Mouse (Mus musculus) layer of hippocampus, adult 8-10 months (tissue): ENCODE measurements around the gene Cd36. TPM values are rescaled to one million over a fixed set of nuclear protein-coding genes. Genes with fewer than 3 reads are reported as not detected.
"Not testable (repeated sequence)": the region's sequence is repeated elsewhere in the genome, so short reads cannot be mapped to it uniquely, and the experiment has no call there.

ENCODE experiments used
- DNase-seq, 2 experiments: peaks; one replicate each; pipeline ENCODE4 v3.0.0; 2022; ENCODE audit warnings: low spot score in 2 of 2
- total RNA-seq, 4 experiments: library from RNA; stranded (reverse); gene quantifications; 2 replicates each; pipeline ENCODE4 v1.2.4; 2022

The Cd36 gene
- total RNA-seq, result 10 to 100 TPM in 1 of 4 experiments, 1 to 10 TPM in 3; 3.9 to 14.9 (median 6.9) TPM

GRCm38 (mm10) chr5:17888598-17888997, at the start of gene Cd36:
Gene Cd36 (minus strand): TSS chr5:17888801.
- DNase-seq, result no peak

DNA sequence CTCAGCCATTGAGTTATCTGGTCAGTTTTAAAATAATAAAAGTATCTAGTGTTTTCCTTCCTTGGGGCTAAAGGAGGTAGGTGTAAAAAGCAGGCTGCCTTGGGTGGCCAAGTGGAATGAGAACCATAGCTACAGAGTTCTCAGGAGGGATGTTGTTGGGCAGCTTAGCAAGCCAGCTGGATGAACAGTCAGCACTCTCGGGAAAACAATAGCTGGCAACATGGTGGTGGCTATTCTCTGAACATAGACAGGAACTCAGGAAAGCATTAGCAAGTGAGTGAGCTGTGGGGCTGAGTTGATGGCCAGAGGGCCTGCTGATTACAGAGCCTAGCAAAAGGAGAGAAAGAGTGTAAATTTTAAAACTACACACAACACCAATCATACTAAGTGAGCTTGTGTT, 45.9 kb upstream of the Cd36 start:
- DNase-seq, result no peak

GRCm38 (mm10) chr5:17931588-17931987, 43.0 kb upstream of the Cd36 start:
- DNase-seq, result not testable (repeated sequence)

DNA sequence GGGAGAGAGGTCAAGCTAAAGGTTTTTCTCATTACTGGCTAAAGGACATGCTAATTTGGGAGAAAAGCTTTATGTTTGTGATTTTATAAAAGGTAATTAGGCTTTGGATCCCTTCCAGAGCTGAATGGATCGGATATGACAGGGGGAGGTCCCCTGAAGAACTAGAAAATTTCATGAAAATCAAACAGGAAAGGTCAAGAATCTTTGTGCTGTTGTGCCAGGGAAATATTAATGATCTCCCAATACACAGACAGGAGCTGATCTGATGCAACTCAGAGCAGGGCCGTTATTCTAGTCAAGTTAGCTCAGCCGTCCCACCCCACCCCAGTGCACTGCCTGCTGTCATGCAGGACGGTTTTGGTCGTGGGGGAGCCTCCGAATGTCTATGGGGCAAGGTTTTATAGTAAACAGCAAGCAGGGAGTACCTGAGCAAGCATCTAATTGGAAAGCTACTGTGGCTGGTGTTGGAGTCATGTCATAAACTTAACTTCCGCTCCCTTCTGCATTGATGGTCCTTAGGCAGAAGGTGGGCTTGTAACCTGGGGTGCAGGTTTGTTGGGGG, 40.5 kb upstream of the Cd36 start:
- DNase-seq, result no peak

GRCm38 (mm10) chr5:17928471-17928870, 39.9 kb upstream of the Cd36 start:
- DNase-seq, result no peak

- no peak for DNase-seq
These were observed 35.5 kb upstream of the Cd36 start for GRCm38 (mm10) chr5:17924085-17924518.

DNA sequence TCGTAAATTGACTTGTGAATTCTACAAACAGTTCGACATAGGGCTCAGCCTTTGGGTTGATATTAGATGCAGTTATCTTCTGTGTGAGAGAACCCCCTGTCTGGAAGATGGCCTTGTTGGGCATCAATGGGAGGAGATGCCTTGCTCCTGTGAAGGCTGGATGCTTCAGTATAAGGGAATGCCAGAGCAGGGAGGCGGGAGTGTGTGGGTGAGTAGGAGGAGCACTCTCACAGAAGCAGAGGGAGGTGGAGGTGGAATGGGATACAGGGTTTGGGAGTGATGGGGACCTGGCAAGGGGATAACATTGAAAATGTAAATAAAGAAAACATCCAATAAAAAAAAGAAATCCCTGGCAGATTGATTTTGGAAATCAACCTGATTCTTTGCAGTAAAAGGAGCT, 35.0 kb upstream of the Cd36 start:
- DNase-seq, result no peak

GRCm38 (mm10) chr5:17918966-17919365, 30.4 kb upstream of the Cd36 start:
- DNase-seq, result no peak

GRCm38 (mm10) chr5:17904766-17905165, 16.2 kb upstream of the Cd36 start:
- DNase-seq, result no peak

DNA sequence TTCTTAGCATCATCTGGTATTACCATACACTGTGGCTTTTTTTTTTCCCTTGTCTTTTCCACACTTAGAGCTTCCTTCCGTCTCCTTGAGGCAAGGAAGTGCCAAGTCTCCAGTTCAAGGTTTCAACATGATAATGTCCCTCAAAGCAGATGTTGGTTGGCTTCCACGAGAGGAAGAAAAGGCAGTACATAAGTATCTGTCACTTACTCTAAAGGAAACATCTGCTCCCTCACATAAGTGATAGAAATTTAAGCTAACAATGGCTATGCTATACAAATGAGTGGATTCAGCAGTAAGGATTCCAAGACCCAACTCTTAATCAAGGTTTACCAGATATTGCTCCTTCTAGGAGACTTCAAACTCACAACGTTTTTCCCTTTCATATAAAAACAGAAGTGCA, 10.3 kb upstream of the Cd36 start:
- DNase-seq, result no peak

GRCm38 (mm10) chr5:17897641-17898040, 9.0 kb upstream of the Cd36 start:
- DNase-seq, result not testable (repeated sequence)

DNA sequence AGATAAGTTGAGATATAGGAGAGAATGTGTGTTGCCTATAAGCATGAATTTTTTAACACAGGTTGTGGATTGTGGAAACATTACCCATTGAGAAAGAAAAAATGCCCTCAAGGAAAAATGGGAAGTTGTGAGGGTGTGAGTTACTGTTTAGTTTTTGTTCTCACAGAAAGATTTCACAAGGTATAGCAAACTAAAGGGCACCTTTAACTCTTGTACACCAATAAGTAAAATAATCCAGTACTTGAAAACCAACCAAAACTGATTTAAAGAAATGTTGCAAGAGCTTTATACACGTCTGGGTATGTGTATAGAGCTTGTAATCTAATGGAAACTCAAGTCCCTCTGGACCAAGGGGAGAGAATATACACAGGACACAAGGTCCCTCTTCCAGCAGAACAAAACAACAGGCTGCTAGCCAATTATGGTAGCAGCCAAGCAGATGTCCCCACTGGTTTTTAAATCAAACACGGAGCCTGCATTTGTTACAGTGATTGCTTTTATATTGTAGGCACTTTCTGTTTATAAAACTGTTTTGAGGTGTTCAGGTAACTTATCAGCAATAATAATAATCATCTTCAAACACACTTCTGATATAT, 5.1 kb upstream of the Cd36 start:
- no peak for DNase-seq

- DNase-seq, result no peak
These were observed 690 bp upstream of the Cd36 start for GRCm38 (mm10) chr5:17889291-17889690.

DNA sequence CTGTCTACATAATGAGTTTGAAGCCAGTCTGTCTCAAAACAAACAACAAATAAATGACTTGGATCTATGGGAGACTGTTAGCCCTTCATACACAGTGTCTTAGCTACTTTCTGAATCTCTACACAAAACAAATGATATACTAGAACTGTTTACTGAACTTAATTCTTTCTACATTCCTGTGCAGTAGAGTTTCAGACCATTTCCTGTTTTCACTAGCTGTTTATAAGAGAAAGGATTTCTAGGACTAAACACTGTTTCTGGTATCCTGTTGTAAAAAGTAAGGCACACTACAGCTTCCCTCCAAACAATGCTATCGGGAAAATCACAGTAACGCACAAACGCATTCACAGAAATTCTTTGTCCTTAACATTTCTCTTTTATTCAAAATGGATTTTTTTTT, 2.2 kb downstream of the Cd36 start:
- DNase-seq, result no peak

DNA sequence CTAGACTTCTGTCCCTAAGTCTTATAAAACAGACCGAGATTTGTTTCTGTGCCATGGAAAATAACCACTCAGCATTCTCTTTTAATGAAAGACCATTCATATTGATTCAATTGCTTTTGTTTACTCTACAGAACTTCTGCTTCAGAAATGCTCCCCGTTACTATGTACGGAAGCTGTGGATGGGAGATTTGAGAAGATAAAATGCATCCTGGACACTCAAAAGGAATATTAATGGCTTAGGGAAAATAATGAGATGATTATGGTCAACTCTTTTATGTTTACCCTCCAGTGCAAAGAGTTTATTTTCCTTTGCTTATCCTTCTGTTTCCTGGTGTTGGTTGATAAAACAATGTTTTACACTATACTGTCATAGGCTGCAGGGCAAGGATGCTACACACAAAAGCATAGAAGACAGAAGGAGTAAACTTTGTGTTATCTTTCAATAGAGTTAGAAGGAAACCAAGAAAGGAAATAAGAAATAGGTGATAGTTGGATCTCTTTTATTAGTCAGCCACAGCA, 5.2 kb downstream of the Cd36 start:
- no peak for DNase-seq

- DNase-seq, result no peak
These were observed 7.1 kb downstream of the Cd36 start for GRCm38 (mm10) chr5:17881542-17881896.

- DNase-seq, result no peak
These were observed 7.6 kb downstream of the Cd36 start for GRCm38 (mm10) chr5:17880799-17881541.

GRCm38 (mm10) chr5:17879924-17880323, 8.7 kb downstream of the Cd36 start:
- DNase-seq, result no peak

DNA sequence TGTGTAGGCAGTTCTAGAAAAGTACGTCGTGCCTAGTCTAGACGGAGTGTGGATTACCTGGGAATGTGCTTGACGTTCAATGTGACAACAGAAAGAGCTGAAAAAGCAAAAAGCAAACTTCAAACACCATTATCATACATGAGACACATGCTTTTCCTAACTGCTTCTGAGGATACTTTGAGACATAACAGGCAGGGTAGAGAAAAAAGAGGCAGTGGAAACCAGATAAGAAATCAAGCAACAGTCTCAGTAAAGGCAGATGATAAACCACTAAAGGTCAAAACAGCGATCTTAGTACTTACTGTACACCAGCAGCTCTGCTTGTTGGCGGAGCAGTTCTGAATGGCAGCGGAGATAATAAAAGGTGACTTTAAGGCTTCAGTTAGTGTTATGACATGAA, 11.6 kb downstream of the Cd36 start:
- no peak for DNase-seq

- no peak for DNase-seq
These were observed 12.0 kb downstream of the Cd36 start for GRCm38 (mm10) chr5:17876637-17877036.

GRCm38 (mm10) chr5:17874335-17874734, 14.3 kb downstream of the Cd36 start:
- no peak for DNase-seq

DNA sequence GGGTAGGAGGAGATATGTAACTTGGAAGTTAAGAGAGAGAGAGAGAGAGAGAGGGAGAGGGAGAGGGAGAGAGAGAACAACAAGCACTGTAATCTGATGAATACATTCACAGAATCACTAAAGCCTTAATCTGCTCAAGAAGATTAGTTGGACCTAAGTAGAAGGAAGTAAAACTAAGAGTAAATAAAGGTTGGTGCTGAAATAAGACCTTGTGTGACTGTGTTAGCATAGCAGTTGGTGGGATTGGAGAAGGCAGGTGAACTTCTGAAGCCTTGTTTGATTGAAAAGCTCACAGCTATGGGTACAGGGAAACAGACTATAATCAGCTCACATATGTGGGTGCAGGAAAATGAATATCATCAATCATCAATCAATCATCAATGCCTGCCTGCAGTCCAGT, 23.2 kb downstream of the Cd36 start:
- no peak for DNase-seq

DNA sequence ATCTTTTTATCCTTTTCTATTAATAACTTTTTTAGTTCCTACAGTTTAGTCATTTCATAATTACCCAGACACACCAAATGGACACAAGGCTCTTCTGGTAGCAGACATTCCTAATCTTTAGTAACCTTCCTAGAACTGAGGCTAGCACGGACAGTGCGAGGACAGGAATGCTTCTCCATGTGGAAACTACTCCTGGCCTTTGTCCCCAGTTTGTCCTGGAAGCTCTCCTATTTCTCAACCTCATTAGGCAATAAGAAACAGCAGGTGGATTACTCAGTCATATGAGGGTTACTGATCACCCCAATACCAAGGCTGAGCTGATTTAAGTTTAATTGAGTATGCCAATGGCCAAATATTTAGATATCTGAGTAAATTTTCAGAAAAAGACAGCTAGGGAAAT, 25.5 kb downstream of the Cd36 start:
- DNase-seq, result no peak
